12 mouse cellular contexts compared by ENCODE assay signal in genomic region chr19:15836201-15836955, GRCm38 (mm10).
DNase-seq lines count a peak whose midpoint lies in the region; ATAC-seq and TF ChIP-seq lines count a peak whose summit lies in the region.
"Had no signal": no experiment of that assay in that cellular context is flagged by ENCODE, and none has a peak within 500 bp of the region (broad histone marks: within the 10 kb centered on the region; RNA-seq: fewer than 3 reads in every experiment).

No protein-coding gene starts in this region.

- no peak overlapping the region for H3K9ac ChIP-seq in heart, postnatal 0 days (replicated peaks; ENCODE audit: low read depth, low read length)
- H3K9ac ChIP-seq in hindbrain, postnatal 0 days (replicated peaks; ENCODE audit: low read length) = no peak overlapping the region
- H3K9ac ChIP-seq: heart, embryonic 12.5 days; liver, embryonic 14.5 days had no signal

- no peak overlapping the region for H3K27ac ChIP-seq in heart, postnatal 0 days (ENCODE audit: low read depth)
- H3K27ac ChIP-seq in embryonic facial prominence, embryonic 10.5 days (replicated peaks) = no peak overlapping the region
- H3K27ac ChIP-seq in hindbrain, postnatal 0 days = no peak overlapping the region
- H3K27ac ChIP-seq: liver, embryonic 14.5 days had no signal

- no peaks in the 10 kb centered on the region for H3K9me3 ChIP-seq in heart, postnatal 0 days (replicated peaks; ENCODE audit: control insufficient read depth, low read length)
- H3K9me3 ChIP-seq in embryonic facial prominence, embryonic 10.5 days = 0 out of 2 replicates have a peak, but pooled peaks cover 4% of the 10 kb centered on the region
- H3K9me3 ChIP-seq in hindbrain, postnatal 0 days (ENCODE audit: low read length) = no peaks in the 10 kb centered on the region
- H3K9me3 ChIP-seq: heart, embryonic 12.5 days had no signal

- H3K4me2 ChIP-seq in heart, postnatal 0 days (ENCODE audit: low read depth, low read length) = peak overlapping the region; percentile 11; the same call in 1 of the 2 replicates
- H3K4me2 ChIP-seq in hindbrain, postnatal 0 days (ENCODE audit: low read depth, low read length) = no peak overlapping the region
- H3K4me2 ChIP-seq: heart, embryonic 12.5 days had no signal

- DNase-seq in heart, postnatal 0 days (ENCODE audit: low spot score) = no peak
- no peak for DNase-seq in heart, adult 18-20 months
- DNase-seq in A20 (ENCODE audit: low read depth, low spot score) = peak; percentile 55
- peak; percentile 12 for DNase-seq in embryonic facial prominence, embryonic 10.5 days (ENCODE audit: low spot score)
- no peak for DNase-seq in hindbrain, postnatal 0 days (ENCODE audit: low spot score)
- no peak for DNase-seq in yolk sac, embryonic 10.5 days (ENCODE audit: low spot score)
- DNase-seq in heart, postnatal 4 days = no peak
- no peak for DNase-seq in thymus, postnatal 36 days
- DNase-seq: layer of hippocampus, adult 9-11 months had no signal

- 51% methylated on average over 7 of the region's 7 CpGs for WGBS in heart, postnatal 0 days
- 58% methylated on average over 7 of the region's 7 CpGs for WGBS in embryonic facial prominence, embryonic 10.5 days
- WGBS in hindbrain, postnatal 0 days = 36% methylated on average over 7 of the region's 7 CpGs

- no peak for TF ChIP-seq EP300 in heart, postnatal 0 days (IDR thresholded peaks at IDR 0.05; ENCODE audit: low read depth)

- H3K4me1 ChIP-seq in heart, postnatal 0 days (ENCODE audit: control insufficient read depth, insufficient read depth) = peaks cover 16% of the 10 kb centered on the region
- peaks cover 28% of the 10 kb centered on the region for H3K4me1 ChIP-seq in embryonic facial prominence, embryonic 10.5 days
- H3K4me1 ChIP-seq in hindbrain, postnatal 0 days (ENCODE audit: insufficient read depth, low read length) = peaks cover 9% of the 10 kb centered on the region

- H3K27me3 ChIP-seq in heart, postnatal 0 days (ENCODE audit: control insufficient read depth, insufficient read depth, low read length) = no peaks in the 10 kb centered on the region
- H3K27me3 ChIP-seq in embryonic facial prominence, embryonic 10.5 days (replicated peaks; ENCODE audit: low read depth, poor library complexity, severe bottlenecking) = no peaks in the 10 kb centered on the region; the same call in 1 of the 2 replicates
- no peaks in the 10 kb centered on the region for H3K27me3 ChIP-seq in hindbrain, postnatal 0 days (ENCODE audit: insufficient read depth, low read length)
- H3K27me3 ChIP-seq: CH12.LX; heart, embryonic 12.5 days had no signal

- TF ChIP-seq CTCF in heart, postnatal 0 days (IDR thresholded peaks at IDR 0.05; ENCODE audit: low read depth) = no peak
- TF ChIP-seq CTCF in hindbrain, postnatal 0 days (IDR thresholded peaks at IDR 0.05; ENCODE audit: low read depth) = no peak

- H3K36me3 ChIP-seq in heart, postnatal 0 days (replicated peaks; ENCODE audit: control insufficient read depth, insufficient read depth, low read length) = no peaks in the 10 kb centered on the region
- no peaks in the 10 kb centered on the region for H3K36me3 ChIP-seq in embryonic facial prominence, embryonic 10.5 days (replicated peaks)
- no peaks in the 10 kb centered on the region for H3K36me3 ChIP-seq in hindbrain, postnatal 0 days (ENCODE audit: insufficient read depth, low read length)
- H3K36me3 ChIP-seq: heart, embryonic 12.5 days had no signal

- no peak for ATAC-seq in heart, postnatal 0 days (ENCODE audit: insufficient read depth, low read depth)
- ATAC-seq in hindbrain, postnatal 0 days = peak; percentile 45; the same call in 1 of the 2 replicates

- no peak overlapping the region for H3K4me3 ChIP-seq in heart, postnatal 0 days (ENCODE audit: low read depth, low read length)
- H3K4me3 ChIP-seq in embryonic facial prominence, embryonic 10.5 days = no peak overlapping the region
- H3K4me3 ChIP-seq in hindbrain, postnatal 0 days (ENCODE audit: low read length) = no peak overlapping the region
- H3K4me3 ChIP-seq: heart, embryonic 12.5 days had no signal

Comparison
In these comparisons a context has a peak if more than half of its experiments do, and no peak if none do; other contexts are left out.
1. DNase-seq: peak in A20 (single experiment) and embryonic facial prominence, embryonic 10.5 days (single experiment); none in heart, postnatal 0 days (single experiment), heart, adult 18-20 months (0 of 2), hindbrain, postnatal 0 days (single experiment), yolk sac, embryonic 10.5 days (single experiment), heart, postnatal 4 days (single experiment) and thymus, postnatal 36 days (0 of 2).